Mouse (Mus musculus) B cell, adult (primary cell): ENCODE data around the gene Asb2. TPM values are rescaled to one million over a fixed set of nuclear protein-coding genes. Genes with fewer than 3 reads are reported as not detected.

Experiments used
- total RNA-seq: library from RNA; stranded (reverse); gene quantifications from 4 replicates; pipeline ENCODE4 v1.2.4, GENCODE M21; 2023; ENCODE audit not compliant: inconsistent age

Gene Asb2
- total RNA-seq = 21.5 to 27.4 TPM (median 24.2 TPM) in 4 replicates

DNA sequence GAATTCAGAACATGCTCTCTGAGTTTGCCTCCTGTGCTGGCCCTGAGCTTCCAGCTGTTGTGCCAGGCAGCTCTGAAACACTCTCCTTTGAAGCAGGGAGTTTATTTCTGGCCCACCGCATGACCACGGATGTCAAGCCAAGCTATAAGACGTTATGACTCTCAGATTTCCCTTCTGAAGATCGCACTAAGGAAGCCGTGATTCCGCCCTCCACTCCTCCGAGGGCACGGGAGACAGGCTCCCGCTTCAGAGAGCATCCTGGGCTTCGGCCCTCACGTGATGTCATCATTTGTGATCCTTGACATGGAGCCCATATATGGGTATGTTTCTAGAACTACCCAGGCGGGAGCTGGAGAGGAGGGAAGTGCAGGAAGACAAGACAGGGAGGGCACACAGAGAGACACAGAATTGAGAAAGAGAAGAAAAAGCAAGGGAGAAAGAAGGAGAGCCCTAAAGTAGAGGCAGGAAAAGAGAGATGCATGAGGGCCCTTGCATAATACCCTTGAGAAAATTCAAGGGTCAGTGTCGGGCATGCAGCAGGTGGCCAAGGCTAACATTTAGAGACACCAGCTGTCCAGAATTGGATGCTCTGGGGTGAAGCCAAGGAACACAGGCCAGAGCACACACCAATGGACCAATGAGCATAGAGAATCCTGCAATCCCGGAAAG lies at the start of gene Asb2:
Asb2 (minus strand) TSS at position 256 of the 669 bp plus-strand sequence.

DNA sequence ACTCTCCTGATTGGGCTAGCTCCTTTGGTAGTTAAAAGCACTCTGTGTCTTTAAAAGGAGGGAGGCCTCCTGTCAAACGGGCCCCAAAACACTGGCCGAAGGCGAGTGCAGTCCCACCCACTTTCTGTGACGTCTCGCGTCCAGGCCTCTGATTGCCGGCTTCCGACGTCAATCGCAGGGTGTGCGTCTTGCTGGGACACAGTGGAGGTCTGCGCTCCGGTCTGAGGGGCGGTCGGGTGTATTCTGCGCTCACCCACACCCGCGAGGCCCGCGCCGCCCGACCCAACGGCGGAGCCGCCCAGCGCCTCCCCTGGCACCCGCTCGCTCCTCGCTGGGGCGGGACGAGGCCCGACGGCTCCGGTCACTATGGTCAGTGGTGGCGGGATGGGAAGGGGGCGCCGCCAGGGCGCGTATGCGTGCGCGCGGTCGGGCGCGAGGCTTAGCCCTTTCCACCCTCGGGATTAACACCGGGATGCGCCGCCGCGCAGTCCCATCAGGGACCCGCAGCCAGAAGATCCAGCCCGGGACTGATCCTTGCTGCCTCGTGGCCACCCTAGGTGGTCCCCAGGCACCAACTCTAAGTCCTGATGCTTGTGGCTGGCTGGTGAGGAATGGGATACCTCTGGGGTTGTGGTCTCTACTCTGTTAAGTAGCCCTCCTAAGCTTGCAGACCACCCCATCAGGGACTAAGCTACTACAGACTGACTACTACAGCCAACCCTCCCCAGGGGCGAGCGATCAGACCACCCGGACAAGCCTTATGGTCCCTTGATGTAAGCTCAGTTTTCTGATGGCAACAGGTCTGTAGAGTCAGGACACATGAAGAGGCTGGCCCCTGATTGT lies 32.9 kb upstream of the Asb2 start, which contains the start of gene Otub2:
Otub2 (plus strand) TSS at position 178 of the 843 bp plus-strand sequence.

DNA sequence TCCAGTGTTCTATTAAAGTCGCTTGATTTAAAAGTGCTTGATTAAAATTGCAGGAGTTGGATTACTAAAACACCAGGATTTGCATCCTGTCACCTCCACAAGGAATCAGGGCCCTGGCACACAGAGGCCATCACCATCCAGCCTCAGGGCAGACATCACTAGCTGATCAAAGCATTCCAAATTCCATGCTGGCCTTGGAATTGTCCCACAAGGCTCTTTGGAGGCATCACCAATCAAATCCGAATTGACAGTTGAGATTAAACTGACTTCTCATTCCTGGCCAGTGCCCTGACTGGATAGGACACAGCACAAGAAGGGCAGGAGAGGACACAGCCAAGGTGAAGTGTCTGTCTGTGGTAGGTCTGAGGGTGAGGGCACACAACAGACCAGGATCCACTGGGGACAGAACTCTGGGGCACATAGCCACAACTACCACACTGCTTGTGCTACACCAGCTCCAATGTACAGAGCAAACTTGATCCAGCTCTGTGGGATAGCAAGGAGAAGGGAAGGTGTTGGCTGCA lies 45.0 kb downstream of the Asb2 start, which contains the start of gene Fam181a:
Fam181a (plus strand) TSS at position 232 of the 524 bp plus-strand sequence.

Other genes starting within 250 kb of the Asb2 start
- gene Prima1, start 113.9 kb downstream of the Asb2 start, total RNA-seq = not detected in 4 replicates
- gene Fam181a, start 45.0 kb downstream of the Asb2 start, total RNA-seq = not detected in 4 replicates
- 5.0 to 6.9 TPM (median 5.7 TPM) in 4 replicates for gene Otub2, start 32.7 kb upstream of the Asb2 start, total RNA-seq
- 9.6 to 11.3 TPM (median 10.4 TPM) in 4 replicates for gene 9330161L09Rik, start 51.8 kb upstream of the Asb2 start, total RNA-seq
- 224 to 256 TPM (median 230 TPM) in 4 replicates for gene Ddx24, start 69.8 kb upstream of the Asb2 start, total RNA-seq
- gene Ifi27, start 78.2 kb upstream of the Asb2 start, total RNA-seq = 87.5 to 131 TPM (median 117 TPM) in 4 replicates
- gene Ifi27l2a, start 87.7 kb upstream of the Asb2 start, total RNA-seq = 158 to 357 TPM (median 229 TPM) in 4 replicates
- not detected in 4 replicates for gene Ifi27l2b, start 101.2 kb upstream of the Asb2 start, total RNA-seq
- 0.12 to 0.16 TPM in 2 of 4 replicates, not detected in the others for gene Ppp4r4, start 176.3 kb upstream of the Asb2 start, total RNA-seq